Mouse (Mus musculus): ENCODE results near the gene Serhl.

Gene Serhl

GRCm38 (mm10) chr15:83129530-83130231, 40.4 kb downstream of the Serhl start:
- no peak for DNase-seq

- no peak for DNase-seq
Observed at GRCm38 (mm10) chr15:83134671-83135070, 45.4 kb downstream of the Serhl start.

- no peak for DNase-seq
Observed at GRCm38 (mm10) chr15:83135654-83136053, 46.3 kb downstream of the Serhl start.

DNA sequence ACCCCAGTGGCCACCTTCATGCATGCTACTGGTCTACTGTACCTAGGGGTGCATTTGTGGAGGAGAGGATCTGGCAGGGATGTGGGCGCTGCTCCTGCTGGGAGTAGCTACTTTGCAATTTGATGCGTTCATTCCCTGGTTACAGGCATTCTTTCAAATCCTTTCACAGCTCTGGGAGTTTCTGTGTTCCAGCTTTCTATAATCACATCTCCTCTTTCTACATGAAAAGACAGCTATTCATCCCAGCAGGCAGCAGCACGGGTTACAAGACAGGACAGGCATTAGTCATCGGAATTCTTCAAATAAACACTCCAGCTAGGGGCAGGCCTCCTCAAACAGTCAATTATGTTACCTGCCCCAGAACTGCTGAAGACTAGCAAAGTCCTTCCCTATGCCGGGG, 53.6 kb downstream of the Serhl start:
- DNase-seq: no peak

DNA sequence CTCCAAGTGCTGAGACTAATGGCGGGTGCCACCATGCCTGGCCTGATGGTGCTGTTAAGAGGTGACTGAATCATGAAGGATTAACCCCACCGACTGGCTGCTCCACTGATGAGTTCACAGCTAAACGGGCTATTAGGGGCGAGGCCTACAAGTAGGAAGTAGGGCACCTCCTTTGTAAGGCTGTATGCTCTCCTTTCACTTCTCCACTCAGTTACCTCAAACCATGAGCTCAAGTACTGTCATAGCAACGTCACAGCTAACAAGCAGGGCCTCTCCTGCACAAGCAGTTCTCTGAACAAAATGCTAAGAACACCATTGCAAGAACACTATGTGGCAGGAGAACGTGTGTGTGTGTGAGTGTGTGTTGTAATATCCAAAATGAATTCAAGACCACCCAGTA, 56.2 kb downstream of the Serhl start:
- DNase-seq: no peak

- no peak for DNase-seq
Observed at GRCm38 (mm10) chr15:83148395-83148794, 59.1 kb downstream of the Serhl start.

- DNase-seq: no peak
Observed at GRCm38 (mm10) chr15:83148801-83149195, 59.5 kb downstream of the Serhl start.

DNA sequence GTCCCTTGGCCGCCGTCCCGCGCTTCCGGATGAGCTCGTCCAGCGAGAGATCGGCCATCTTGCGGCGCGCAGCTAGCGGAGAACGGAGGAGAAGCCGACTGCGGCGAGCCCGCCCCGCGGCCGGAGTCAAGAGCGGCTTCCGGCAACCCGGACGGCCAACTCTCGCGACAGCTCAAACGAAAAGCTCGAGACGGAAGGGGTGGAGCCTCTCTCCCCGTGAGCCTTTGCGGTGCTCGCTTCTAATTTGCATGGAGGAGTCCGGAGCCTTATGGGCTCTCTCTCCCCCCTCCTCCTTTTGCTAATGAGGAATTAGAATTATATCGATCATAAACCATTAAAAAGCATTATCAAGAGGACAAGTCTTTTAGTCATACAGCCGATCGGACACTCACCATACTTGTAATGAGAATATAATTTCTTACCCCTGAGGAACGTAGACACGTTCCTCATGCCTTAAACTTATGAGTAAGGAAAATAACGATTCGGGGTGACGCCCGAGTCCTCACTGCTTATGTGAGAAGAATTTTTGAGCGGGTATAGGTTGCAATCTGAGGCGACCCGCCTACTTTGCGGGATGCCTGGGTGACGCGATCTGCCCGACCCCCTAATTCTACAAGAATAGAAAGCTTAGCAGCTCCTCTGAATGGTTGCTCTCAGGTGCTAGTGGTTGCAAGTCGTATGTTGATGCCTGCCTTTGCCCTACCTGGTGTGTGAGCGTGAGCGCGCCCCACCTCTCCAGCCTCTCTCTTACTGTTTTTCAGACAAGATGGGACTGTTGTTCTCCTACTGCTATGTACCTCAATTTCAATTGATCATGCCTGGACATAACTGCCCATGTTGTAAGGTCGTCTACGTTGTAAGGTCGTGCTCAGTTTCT, 60.1 kb downstream of the Serhl start, which contains the start of gene Poldip3:
TSS of gene Poldip3 (minus strand) at position 189 of the 877 bp plus-strand sequence.
- DNase-seq: peak; percentile 95 to 98

GRCm38 (mm10) chr15:83150073-83150442, 60.8 kb downstream of the Serhl start:
- DNase-seq: no peak

DNA sequence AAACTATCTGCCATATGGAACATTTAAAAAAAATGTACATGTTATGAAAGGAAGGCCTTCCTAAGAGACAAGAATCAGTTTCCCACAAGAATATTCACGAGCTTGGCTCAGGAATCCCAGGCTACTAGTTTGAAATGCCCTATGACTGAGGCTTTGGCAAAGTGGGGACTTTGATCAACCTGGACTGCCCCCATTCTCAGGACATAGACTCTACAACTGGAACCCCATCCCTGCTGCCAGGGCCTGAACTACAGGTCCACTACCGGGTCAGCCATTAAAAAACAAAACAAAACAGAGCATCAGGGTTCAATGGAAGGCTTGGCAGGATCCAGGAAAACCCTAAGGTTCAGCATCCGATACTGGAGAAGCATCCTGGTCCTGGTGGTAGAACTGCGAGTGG, 61.4 kb downstream of the Serhl start:
- DNase-seq: no peak

GRCm38 (mm10) chr15:83154309-83154708, 65.0 kb downstream of the Serhl start:
- DNase-seq: no peak

DNA sequence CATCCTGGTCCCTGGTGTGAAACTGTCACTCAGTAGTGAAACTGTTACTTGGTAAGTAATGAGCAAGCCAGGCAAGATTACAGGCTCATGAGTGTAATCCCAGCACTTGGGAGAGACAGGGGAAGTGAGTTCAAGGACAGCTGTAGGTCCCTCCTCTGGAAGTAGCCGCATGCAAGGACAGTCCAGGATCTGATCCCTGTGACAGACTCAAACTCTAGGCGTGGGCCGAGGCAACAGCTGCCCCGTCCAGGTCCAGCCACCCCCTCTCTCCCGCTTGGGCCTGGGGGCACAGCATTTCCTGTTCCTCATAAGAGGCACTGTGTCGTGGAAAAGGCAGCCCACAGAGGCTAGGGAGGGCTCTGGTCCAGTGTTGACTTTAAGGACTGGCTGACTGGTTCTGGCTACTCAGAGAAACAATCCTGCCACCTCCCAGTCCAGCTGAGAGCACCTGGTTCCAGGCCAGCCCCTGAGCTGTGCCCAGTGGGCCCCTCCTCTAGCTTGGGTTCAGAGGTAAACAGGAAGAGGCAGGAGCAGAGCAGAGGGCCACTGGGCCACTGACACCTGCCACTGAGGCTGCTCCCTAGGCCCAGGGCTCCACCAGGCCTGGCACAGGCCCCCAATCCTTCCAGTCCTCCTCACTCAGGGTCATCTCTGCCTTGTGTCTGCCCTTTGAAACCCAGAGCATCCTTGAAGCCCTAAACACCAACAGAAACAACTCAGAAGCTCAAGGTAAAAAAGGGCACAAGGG, 66.5 kb downstream of the Serhl start:
- DNase-seq: no peak

GRCm38 (mm10) chr15:83156929-83157666, 67.8 kb downstream of the Serhl start:
- DNase-seq: peak; percentile 32 to 65

DNA sequence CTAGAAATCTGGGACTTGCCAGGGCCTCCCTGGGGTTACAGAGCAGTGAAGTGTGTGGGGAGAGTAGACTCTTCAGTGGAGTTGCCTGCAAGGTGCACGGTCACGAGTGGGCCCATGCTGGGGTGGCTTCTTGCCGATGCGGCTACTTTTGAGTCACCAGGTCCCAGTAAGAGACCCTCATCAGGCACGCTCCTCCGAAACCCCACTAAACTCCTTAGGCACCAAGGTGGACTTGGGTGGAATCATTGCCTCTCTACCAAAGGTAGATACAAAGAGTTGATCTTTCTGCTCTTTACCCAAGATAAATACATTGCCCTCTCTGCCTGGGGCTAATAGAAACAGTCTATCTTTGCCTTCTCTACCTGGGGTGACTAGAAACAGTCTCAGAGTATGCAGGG, 68.4 kb downstream of the Serhl start:
- DNase-seq: no peak

GRCm38 (mm10) chr15:83158587-83159160, 69.4 kb downstream of the Serhl start:
- no peak for DNase-seq

GRCm38 (mm10) chr15:83159823-83160222, 70.5 kb downstream of the Serhl start:
- DNase-seq: no peak

- DNase-seq: no peak
Observed at GRCm38 (mm10) chr15:83160561-83160960, 71.3 kb downstream of the Serhl start.

GRCm38 (mm10) chr15:83161062-83161748, 71.9 kb downstream of the Serhl start:
- DNase-seq: no peak

DNA sequence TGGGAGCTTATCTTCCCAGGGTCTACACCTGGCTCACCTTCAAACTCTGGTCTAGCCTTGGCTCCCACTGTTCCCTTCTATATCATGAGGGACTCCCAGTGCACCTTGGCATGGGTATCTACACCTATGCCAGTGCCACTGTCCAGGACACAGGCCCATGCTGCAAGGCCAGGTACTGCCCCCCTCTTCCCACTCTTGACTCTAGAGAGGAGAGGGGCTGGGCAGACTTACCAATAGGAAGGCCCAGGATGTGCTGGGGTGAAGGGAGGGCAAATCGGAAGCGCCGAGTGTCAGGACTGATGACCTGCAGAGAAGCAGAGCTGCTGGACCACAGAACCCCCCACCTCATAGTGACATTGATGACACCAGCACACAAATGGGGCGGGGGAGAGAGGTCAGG, 72.7 kb downstream of the Serhl start:
- no peak for DNase-seq

- no peak for DNase-seq
Observed at GRCm38 (mm10) chr15:83162818-83163485, 73.6 kb downstream of the Serhl start.

DNA sequence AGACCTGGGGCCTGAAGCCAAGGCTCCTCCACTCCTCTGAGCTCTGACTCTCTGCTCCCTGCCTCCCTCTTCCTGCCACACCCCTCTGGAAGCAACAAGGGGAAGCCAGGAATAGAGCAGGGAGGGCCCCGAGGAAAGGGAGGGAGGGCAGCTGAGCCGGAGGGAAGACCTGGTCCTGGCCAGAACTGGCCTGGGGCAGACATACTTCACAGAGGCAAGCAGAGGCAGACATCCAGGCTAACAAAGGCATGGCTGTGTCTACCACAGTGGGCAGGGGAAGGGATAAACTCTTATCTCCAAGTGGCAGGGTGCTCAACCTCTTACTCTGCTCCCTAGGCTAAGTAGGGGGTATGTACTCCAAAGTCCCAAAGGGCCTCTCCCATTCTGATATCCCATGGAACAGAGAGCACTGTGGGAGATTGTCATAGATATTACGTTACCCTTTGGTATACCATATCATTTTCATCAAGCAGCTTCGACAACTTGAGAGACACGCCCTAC, 75.7 kb downstream of the Serhl start:
- DNase-seq: no peak

All from spleen, adult 18-20 months (tissue).